Mouse (Mus musculus): ENCODE data around the gene Rps6ka3.

- TF ChIP-seq CTCF (IDR thresholded peaks at IDR 0.05; ENCODE audit: insufficient read depth, low read length): no peak
- no peak for TF ChIP-seq POLR2A (IDR thresholded peaks at IDR 0.05; ENCODE audit: borderline replicate concordance, extremely low read depth, low read depth, low read length)
Observed at GRCm38 (mm10) chrX:159315293-159315692, 105.2 kb downstream of the Rps6ka3 start.

All from lung, adult 2 months (tissue).